ENCODE assay signal across 8 mouse cellular contexts in genomic region chr17:48467395-48468231, GRCm38 (mm10). TPM values are rescaled to one million over a fixed set of nuclear protein-coding genes. Genes with fewer than 3 reads are reported as not detected.
DNase-seq lines count a peak whose midpoint lies in the region; ATAC-seq and TF ChIP-seq lines count a peak whose summit lies in the region.

No protein-coding gene starts in this region.

- TF ChIP-seq CTCF in liver, adult 2 months (IDR thresholded peaks at IDR 0.05; ENCODE audit: low read depth, low read length): peak; percentile 94

- peak; percentile 89 to 92 for DNase-seq in B cell, adult 2 months
- DNase-seq in brain, adult 2 months (ENCODE audit: low read depth, low spot score): peak; percentile 88
- peak; percentile 43 for DNase-seq in liver, adult 2 months (ENCODE audit: extremely low read depth, low read depth, low spot score)
- DNase-seq in naive thymus-derived CD4-positive, alpha-beta T cell, adult 2 months (ENCODE audit: low read depth): peak; percentile 81
- peak; percentile 81 for DNase-seq in splenic B cell, adult 2 months (ENCODE audit: low read depth, low spot score)

- H3K27me3 ChIP-seq in heart, embryonic 12.5 days (replicated peaks): peaks cover 31% of the 10 kb centered on the region
- H3K27me3 ChIP-seq in kidney, embryonic 16.5 days (ENCODE audit: insufficient read depth, low read length): no peaks in the 10 kb centered on the region
- no peaks in the 10 kb centered on the region for H3K27me3 ChIP-seq in liver, adult 2 months (ENCODE audit: control insufficient read depth, insufficient read depth, low read length)
- no peaks in the 10 kb centered on the region for H3K27me3 ChIP-seq in splenic B cell, adult 2 months (ENCODE audit: control insufficient read depth, insufficient read depth, low read length, poor library complexity, severe bottlenecking)

- no peaks in the 10 kb centered on the region for H3K79me2 ChIP-seq in liver, adult 2 months (ENCODE audit: control insufficient read depth, insufficient read depth, low read length)

- TF ChIP-seq POLR2A in liver, adult 2 months (IDR thresholded peaks at IDR 0.05; ENCODE audit: extremely low read depth, insufficient read depth, low read length): no peak

- H3K36me3 ChIP-seq in heart, embryonic 12.5 days: no peaks in the 10 kb centered on the region
- H3K36me3 ChIP-seq in kidney, embryonic 16.5 days (ENCODE audit: insufficient read depth, low read length): no peaks in the 10 kb centered on the region
- H3K36me3 ChIP-seq in liver, adult 2 months (ENCODE audit: control insufficient read depth, insufficient read depth, low read length): no peaks in the 10 kb centered on the region
- no peaks in the 10 kb centered on the region for H3K36me3 ChIP-seq in splenic B cell, adult 2 months (ENCODE audit: control insufficient read depth, insufficient read depth, low read length, poor library complexity, severe bottlenecking)

- peak overlapping the region; percentile 31 for H3K4me3 ChIP-seq in heart, embryonic 12.5 days
- peak overlapping the region; percentile 0; the same call in 1 of the 2 replicates for H3K4me3 ChIP-seq in kidney, embryonic 16.5 days (ENCODE audit: low read length)
- H3K4me3 ChIP-seq in liver, adult 2 months (ENCODE audit: insufficient read depth, low read depth, low read length): no peak overlapping the region

- peaks cover 6% of the 10 kb centered on the region for H3K4me1 ChIP-seq in heart, embryonic 12.5 days (replicated peaks)
- no peaks in the 10 kb centered on the region for H3K4me1 ChIP-seq in kidney, embryonic 16.5 days (ENCODE audit: insufficient read depth, low read length)
- H3K4me1 ChIP-seq in liver, adult 2 months (ENCODE audit: control insufficient read depth, insufficient read depth, low read length): no peaks in the 10 kb centered on the region

- peak overlapping the region; percentile 68 for H3K4me2 ChIP-seq in heart, embryonic 12.5 days
- H3K4me2 ChIP-seq in kidney, embryonic 16.5 days (replicated peaks; ENCODE audit: low read depth, low read length): peak overlapping the region; percentile 36

- ATAC-seq in erythroblast, adult 5-6 weeks (replicated peaks; ENCODE audit: low FRiP score, poor library complexity, severe bottlenecking): peak; percentile 86
- peak; percentile 52 for ATAC-seq in heart, embryonic 12.5 days (ENCODE audit: insufficient number of reproducible peaks, low FRiP score)
- ATAC-seq in kidney, embryonic 16.5 days (ENCODE audit: low FRiP score, low TSS enrichment): peak; percentile 81

- no peaks in the 10 kb centered on the region for H3K9me3 ChIP-seq in heart, embryonic 12.5 days (replicated peaks)
- H3K9me3 ChIP-seq in kidney, embryonic 16.5 days (ENCODE audit: low read length): no peaks in the 10 kb centered on the region

- H3K27ac ChIP-seq in heart, embryonic 12.5 days (ENCODE audit: poor library complexity, severe bottlenecking): no peak overlapping the region
- H3K27ac ChIP-seq in kidney, embryonic 16.5 days (ENCODE audit: low read length): no peak overlapping the region
- H3K27ac ChIP-seq in liver, adult 2 months (replicated peaks; ENCODE audit: insufficient read depth, low read depth, low read length): no peak overlapping the region

- 6% methylated on average over 22 of the region's 22 CpGs for WGBS in heart, embryonic 12.5 days
- WGBS in kidney, embryonic 16.5 days: 9% methylated on average over 22 of the region's 22 CpGs
- WGBS in liver, adult 2 months: 10% methylated on average over 22 of the region's 22 CpGs

- H3K9ac ChIP-seq in heart, embryonic 12.5 days: peak overlapping the region; percentile 47
- H3K9ac ChIP-seq in kidney, embryonic 16.5 days (replicated peaks; ENCODE audit: low read length): no peak overlapping the region
- H3K9ac ChIP-seq in liver, adult 2 months (ENCODE audit: low read depth, low read length): no peak overlapping the region

RNA-seq across cellular contexts. Expression of gene Unc5cl, which starts 12.9 kb away (rescaled TPM):
- total RNA-seq in erythroblast, adult 5-6 weeks (2015; ENCODE audit: low replicate concordance): 56.8 and 60.7 TPM in 2 replicates
- 32.9 and 47.0 TPM in 2 replicates for total RNA-seq in erythroblast, adult 5-6 weeks (2017; ENCODE audit: low replicate concordance)
- 0.09 and 0.36 TPM in 2 replicates for polyA plus RNA-seq in heart, embryonic 12.5 days (2016; fragmentation: Nextera tagmentation; extraction: Ambion mirVana)
- 8.3 and 8.8 TPM in 2 replicates for polyA plus RNA-seq in kidney, embryonic 16.5 days (2015; fragmentation: Nextera tagmentation; extraction: Ambion mirVana)
- total RNA-seq in liver, adult 2 months (2014; rRNA removed): 0.20 TPM in 1 of 2 replicates, not detected in the other
- polyA plus RNA-seq in liver, adult 2 months (2012; rRNA removed): 0.05 and 0.43 TPM in 2 replicates

RNA-seq across cellular contexts. Expression of gene Tspo2, which starts 16.3 kb away (rescaled TPM):
- total RNA-seq in erythroblast, adult 5-6 weeks (2015; ENCODE audit: low replicate concordance): 503 and 549 TPM in 2 replicates
- 671 and 837 TPM in 2 replicates for total RNA-seq in erythroblast, adult 5-6 weeks (2017; ENCODE audit: low replicate concordance)
- 4.5 and 5.7 TPM in 2 replicates for polyA plus RNA-seq in heart, embryonic 12.5 days (2016; fragmentation: Nextera tagmentation; extraction: Ambion mirVana)
- polyA plus RNA-seq in kidney, embryonic 16.5 days (2015; fragmentation: Nextera tagmentation; extraction: Ambion mirVana): 1.7 and 2.0 TPM in 2 replicates
- not detected in 2 replicates for total RNA-seq in liver, adult 2 months (2014; rRNA removed)
- polyA plus RNA-seq in liver, adult 2 months (2012; rRNA removed): 0.34 TPM in 1 of 2 replicates, not detected in the other

RNA-seq across cellular contexts. Expression of gene Apobec2, which starts 34.9 kb away (rescaled TPM):
- not detected in 2 replicates for total RNA-seq in erythroblast, adult 5-6 weeks (2015; ENCODE audit: low replicate concordance)
- not detected in 2 replicates for total RNA-seq in erythroblast, adult 5-6 weeks (2017; ENCODE audit: low replicate concordance)
- 199 and 207 TPM in 2 replicates for polyA plus RNA-seq in heart, embryonic 12.5 days (2016; fragmentation: Nextera tagmentation; extraction: Ambion mirVana)
- 2.6 and 2.7 TPM in 2 replicates for polyA plus RNA-seq in kidney, embryonic 16.5 days (2015; fragmentation: Nextera tagmentation; extraction: Ambion mirVana)
- total RNA-seq in liver, adult 2 months (2014; rRNA removed): 0.28 TPM in 1 of 2 replicates, not detected in the other
- polyA plus RNA-seq in liver, adult 2 months (2012; rRNA removed): not detected in 2 replicates

RNA-seq across cellular contexts. Expression of gene Oard1, which starts 57.8 kb away (rescaled TPM):
- total RNA-seq in erythroblast, adult 5-6 weeks (2015; ENCODE audit: low replicate concordance): 28.2 and 32.1 TPM in 2 replicates
- total RNA-seq in erythroblast, adult 5-6 weeks (2017; ENCODE audit: low replicate concordance): 31.6 and 34.2 TPM in 2 replicates
- 43.6 and 45.4 TPM in 2 replicates for polyA plus RNA-seq in heart, embryonic 12.5 days (2016; fragmentation: Nextera tagmentation; extraction: Ambion mirVana)
- 70.2 and 77.9 TPM in 2 replicates for polyA plus RNA-seq in kidney, embryonic 16.5 days (2015; fragmentation: Nextera tagmentation; extraction: Ambion mirVana)
- 20.9 and 25.0 TPM in 2 replicates for total RNA-seq in liver, adult 2 months (2014; rRNA removed)
- polyA plus RNA-seq in liver, adult 2 months (2012; rRNA removed): 8.7 and 9.0 TPM in 2 replicates

RNA-seq across cellular contexts. Expression of gene Nfya, which starts 57.9 kb away (rescaled TPM):
- 44.0 and 47.2 TPM in 2 replicates for total RNA-seq in erythroblast, adult 5-6 weeks (2015; ENCODE audit: low replicate concordance)
- total RNA-seq in erythroblast, adult 5-6 weeks (2017; ENCODE audit: low replicate concordance): 30.6 and 42.7 TPM in 2 replicates
- 13.7 and 14.0 TPM in 2 replicates for polyA plus RNA-seq in heart, embryonic 12.5 days (2016; fragmentation: Nextera tagmentation; extraction: Ambion mirVana)
- polyA plus RNA-seq in kidney, embryonic 16.5 days (2015; fragmentation: Nextera tagmentation; extraction: Ambion mirVana): 16.6 and 18.9 TPM in 2 replicates
- total RNA-seq in liver, adult 2 months (2014; rRNA removed): 10.6 and 12.1 TPM in 2 replicates
- 11.0 and 16.3 TPM in 2 replicates for polyA plus RNA-seq in liver, adult 2 months (2012; rRNA removed)

Comparison
In these comparisons a context has a peak if more than half of its experiments do, and no peak if none do; other contexts are left out.
1. RNA of gene Apobec2, which starts 34.9 kb away (polyA plus RNA-seq): 199 to 207 TPM in heart, embryonic 12.5 days; 2.6 to 2.7 TPM in kidney, embryonic 16.5 days and not detected in liver, adult 2 months; every median in the first group is over 10 times any median in the second.
2. Peak in every context shown above with its lines, with median percentiles within 50 percentile points of each other: DNase-seq and ATAC-seq.